Mouse (Mus musculus) fibroblast of lung, adult 2 months (primary cell): ENCODE data around the gene Gopc.
"Not testable (repeated sequence)": the region's sequence is repeated elsewhere in the genome, so short reads cannot be mapped to it uniquely, and the experiment has no call there.

Experiments used
- DNase-seq: peaks from one replicate; pipeline ENCODE4 v3.0.0-alpha.2; 2011; ENCODE audit warnings: low read depth

Gopc gene

GRCm38 (mm10) chr10:52298568-52298967 is 83.4 kb downstream of the Gopc start:
- not testable (repeated sequence) for DNase-seq

GRCm38 (mm10) chr10:52295934-52296333 is 86.0 kb downstream of the Gopc start:
- DNase-seq: no peak

GRCm38 (mm10) chr10:52293921-52294577 is 87.9 kb downstream of the Gopc start:
- DNase-seq: no peak

GRCm38 (mm10) chr10:52292391-52292790 is 89.5 kb downstream of the Gopc start:
- not testable (repeated sequence) for DNase-seq

- DNase-seq: no peak
Measured at GRCm38 (mm10) chr10:52289261-52289660, 92.7 kb downstream of the Gopc start.

- DNase-seq: no peak
Measured at GRCm38 (mm10) chr10:52287852-52288533, 93.9 kb downstream of the Gopc start.
